ENCODE assay signal across 12 mouse cellular contexts in genomic region chr12:70648179-70648811, GRCm38 (mm10).
A peak's percentile ranks its signal among the peaks of the same experiment; 100 is the strongest.
DNase-seq lines count a peak whose midpoint lies in the region; ATAC-seq and TF ChIP-seq lines count a peak whose summit lies in the region.
"Had no signal": no experiment of that assay in that cellular context is flagged by ENCODE, and none has a peak within 500 bp of the region (broad histone marks: within the 10 kb centered on the region; RNA-seq: fewer than 3 reads in every experiment).

No protein-coding gene starts in this region.

- peaks cover 24% of the 10 kb centered on the region for H3K4me1 ChIP-seq in limb, embryonic 15.5 days
- 0 out of 2 replicates have a peak, but pooled peaks cover 3% of the 10 kb centered on the region for H3K4me1 ChIP-seq in forebrain, postnatal 0 days (ENCODE audit: insufficient read depth)
- no peaks in the 10 kb centered on the region for H3K4me1 ChIP-seq in cerebellum, adult 2 months (ENCODE audit: control insufficient read depth, insufficient read depth, low read length)
- H3K4me1 ChIP-seq: hindbrain, embryonic 15.5 days had no signal

- H3K9me3 ChIP-seq in limb, embryonic 15.5 days, result no peaks in the 10 kb centered on the region
- H3K9me3 ChIP-seq in forebrain, postnatal 0 days (ENCODE audit: low read length), result no peaks in the 10 kb centered on the region
- H3K9me3 ChIP-seq: hindbrain, embryonic 15.5 days had no signal

- no peak for DNase-seq in layer of hippocampus, adult 2 months (ENCODE audit: low spot score in 2 of 2)
- no peak for DNase-seq in layer of hippocampus, postnatal 25 days (ENCODE audit: extremely low spot score in 1 of 2, low spot score in 1 of 2)
- DNase-seq in 416B (ENCODE audit: low read depth) (peak; percentile 36), adipocyte (ENCODE audit: low spot score) (peak; percentile 33)
- DNase-seq in forebrain, postnatal 0 days, result no peak
- DNase-seq in cerebellum, adult 2 months, result no peak
- DNase-seq: adrenal gland, postnatal 14 days; cerebellum, adult 8-10 months; kidney, postnatal 10 days had no signal

- no peaks in the 10 kb centered on the region for H3K27me3 ChIP-seq in limb, embryonic 15.5 days
- H3K27me3 ChIP-seq in forebrain, postnatal 0 days (ENCODE audit: insufficient read depth, low read length), result no peaks in the 10 kb centered on the region
- no peaks in the 10 kb centered on the region for H3K27me3 ChIP-seq in cerebellum, adult 2 months (ENCODE audit: control insufficient read depth, insufficient read depth, low read length)
- H3K27me3 ChIP-seq: hindbrain, embryonic 15.5 days had no signal

- peak overlapping the region; percentile 28; the same call in 1 of the 2 replicates for H3K27ac ChIP-seq in layer of hippocampus, adult 2 months
- peak overlapping the region; percentile 82 for H3K27ac ChIP-seq in limb, embryonic 15.5 days
- H3K27ac ChIP-seq in forebrain, postnatal 0 days (ENCODE audit: low read depth, low read length), result no peak overlapping the region
- no peak overlapping the region for H3K27ac ChIP-seq in cerebellum, adult 2 months (ENCODE audit: insufficient read depth, low read length)
- H3K27ac ChIP-seq: hindbrain, embryonic 15.5 days; macrophage had no signal

- no peak overlapping the region for H3K4me2 ChIP-seq in limb, embryonic 15.5 days
- no peak overlapping the region for H3K4me2 ChIP-seq in forebrain, postnatal 0 days (ENCODE audit: low read depth)
- H3K4me2 ChIP-seq: hindbrain, embryonic 15.5 days had no signal

- TF ChIP-seq CTCF in layer of hippocampus, adult 2 months (conservative IDR thresholded peaks at IDR 0.05), result no peak
- TF ChIP-seq CTCF in forebrain, postnatal 0 days (IDR thresholded peaks at IDR 0.05; ENCODE audit: low read depth), result no peak
- TF ChIP-seq CTCF in cerebellum, adult 2 months (IDR thresholded peaks at IDR 0.05; ENCODE audit: borderline replicate concordance, insufficient read depth, low read depth, low read length), result no peak

- no peak for TF ChIP-seq POLR2A in cerebellum, adult 2 months (IDR thresholded peaks at IDR 0.05; ENCODE audit: borderline replicate concordance, insufficient read depth, low read length)

- no peaks in the 10 kb centered on the region for H3K36me3 ChIP-seq in limb, embryonic 15.5 days
- no peaks in the 10 kb centered on the region for H3K36me3 ChIP-seq in forebrain, postnatal 0 days (ENCODE audit: insufficient read depth)
- H3K36me3 ChIP-seq: hindbrain, embryonic 15.5 days had no signal

- ATAC-seq in limb, embryonic 15.5 days (ENCODE audit: insufficient number of reproducible peaks, low FRiP score, low TSS enrichment, low read depth), result peak; percentile 48; the same call in 1 of the 2 replicates
- no peak for ATAC-seq in forebrain, postnatal 0 days

- no peak overlapping the region for H3K4me3 ChIP-seq in layer of hippocampus, adult 2 months
- H3K4me3 ChIP-seq in limb, embryonic 15.5 days, result no peak overlapping the region
- no peak overlapping the region for H3K4me3 ChIP-seq in forebrain, postnatal 0 days (ENCODE audit: low read depth, low read length)
- no peak overlapping the region for H3K4me3 ChIP-seq in cerebellum, adult 2 months (replicated peaks; ENCODE audit: insufficient read depth, low read depth, low read length)
- H3K4me3 ChIP-seq: hindbrain, embryonic 15.5 days had no signal

- no peak overlapping the region for H3K9ac ChIP-seq in limb, embryonic 15.5 days
- no peak overlapping the region for H3K9ac ChIP-seq in forebrain, postnatal 0 days
- H3K9ac ChIP-seq: hindbrain, embryonic 15.5 days had no signal

- 34% methylated on average over 6 of the region's 6 CpGs for WGBS in limb, embryonic 15.5 days
- 57% methylated on average over 6 of the region's 6 CpGs for WGBS in forebrain, postnatal 0 days
- 27% methylated on average over 6 of the region's 6 CpGs for WGBS in cerebellum, adult 2 months

Comparison
In these comparisons a context has a peak if more than half of its experiments do, and no peak if none do; other contexts are left out.
1. DNase-seq: peak in 416B (single experiment) and adipocyte (single experiment); none in layer of hippocampus, adult 2 months (0 of 2), layer of hippocampus, postnatal 25 days (0 of 2), forebrain, postnatal 0 days (single experiment) and cerebellum, adult 2 months (0 of 2).
2. H3K27ac ChIP-seq: peak in layer of hippocampus, adult 2 months (single experiment) and limb, embryonic 15.5 days (single experiment); none in forebrain, postnatal 0 days (single experiment) and cerebellum, adult 2 months (single experiment).